Mouse (Mus musculus): ENCODE measurements at regions not wholly inside any gene's neighbourhood (a gene's known extent, or its start where the extent isn't known, plus 50 kb on each side); places are given as distances from the start of the nearest gene placed in this dataset.

GRCm38 (mm10) chr11:6987105-6987504 lies 76.2 kb upstream of the Adcy1 start:
- H3K9me3 ChIP-seq (ENCODE audit: control insufficient read depth, low read length) = no peaks in the 10 kb centered on the region
- no peaks in the 10 kb centered on the region for H3K4me1 ChIP-seq (ENCODE audit: control insufficient read depth, insufficient read depth, low read length)
- H3K9ac ChIP-seq (replicated peaks; ENCODE audit: low read depth, low read length) = no peak overlapping the region
- 71% methylated on average over 1 of the region's 1 CpGs for WGBS
- no peaks in the 10 kb centered on the region for H3K27me3 ChIP-seq (ENCODE audit: control insufficient read depth, insufficient read depth, low read length)
- ATAC-seq (ENCODE audit: low read depth) = no peak
- H3K4me2 ChIP-seq (ENCODE audit: low read depth, low read length) = no peak overlapping the region
- no peaks in the 10 kb centered on the region for H3K36me3 ChIP-seq (ENCODE audit: control insufficient read depth, insufficient read depth, low read length)
- no peak overlapping the region for H3K27ac ChIP-seq (ENCODE audit: low read depth, low read length)
- H3K4me3 ChIP-seq (ENCODE audit: low read depth, low read length) = no peak overlapping the region

- H3K4me1 ChIP-seq (ENCODE audit: control insufficient read depth, insufficient read depth, low read length) = no peaks in the 10 kb centered on the region
- 89% methylated on average over 7 of the region's 7 CpGs for WGBS
- no peak overlapping the region for H3K4me2 ChIP-seq (ENCODE audit: low read depth, low read length)
Observed at GRCm38 (mm10) chr11:6982076-6982475, 81.2 kb upstream of the Adcy1 start.

GRCm38 (mm10) chr11:6979656-6980055 lies 83.6 kb upstream of the Adcy1 start:
- H3K9ac ChIP-seq (replicated peaks; ENCODE audit: low read depth, low read length) = no peak overlapping the region

More at GRCm38 (mm10) chr11:6982076-6982475, 81.2 kb upstream of the Adcy1 start:
- Histone ChIP-seq H3K9me3 (ENCODE audit: control insufficient read depth, low read length) (no peaks in the 10 kb centered on the region), H3K36me3 (ENCODE audit: control insufficient read depth, insufficient read depth, low read length) (no peaks in the 10 kb centered on the region), H3K27me3 (ENCODE audit: control insufficient read depth, insufficient read depth, low read length) (no peaks in the 10 kb centered on the region), H3K9ac (replicated peaks; ENCODE audit: low read depth, low read length) (no peak overlapping the region), H3K27ac (ENCODE audit: low read depth, low read length) (no peak overlapping the region), H3K4me3 (ENCODE audit: low read depth, low read length) (no peak overlapping the region)
- no peak for ATAC-seq (ENCODE audit: low read depth)

GRCm38 (mm10) chr11:6969196-6969595 lies 94.1 kb upstream of the Adcy1 start:
- H3K4me2 ChIP-seq (ENCODE audit: low read depth, low read length) = no peak overlapping the region
- ATAC-seq (ENCODE audit: low read depth) = no peak
- H3K4me3 ChIP-seq (ENCODE audit: low read depth, low read length) = no peak overlapping the region
- 78% methylated on average over 1 of the region's 1 CpGs for WGBS
- no peaks in the 10 kb centered on the region for H3K9me3 ChIP-seq (ENCODE audit: control insufficient read depth, low read length)
- H3K27ac ChIP-seq (ENCODE audit: low read depth, low read length) = no peak overlapping the region
- no peaks in the 10 kb centered on the region for H3K36me3 ChIP-seq (ENCODE audit: control insufficient read depth, insufficient read depth, low read length)
- H3K9ac ChIP-seq (replicated peaks; ENCODE audit: low read depth, low read length) = no peak overlapping the region
- H3K4me1 ChIP-seq (ENCODE audit: control insufficient read depth, insufficient read depth, low read length) = no peaks in the 10 kb centered on the region
- H3K27me3 ChIP-seq (ENCODE audit: control insufficient read depth, insufficient read depth, low read length) = no peaks in the 10 kb centered on the region

More at GRCm38 (mm10) chr11:6979656-6980055, 83.6 kb upstream of the Adcy1 start:
- ATAC-seq (ENCODE audit: low read depth) = no peak
- Histone ChIP-seq H3K4me3 (ENCODE audit: low read depth, low read length) (no peak overlapping the region), H3K27me3 (ENCODE audit: control insufficient read depth, insufficient read depth, low read length) (no peaks in the 10 kb centered on the region), H3K36me3 (ENCODE audit: control insufficient read depth, insufficient read depth, low read length) (no peaks in the 10 kb centered on the region), H3K4me2 (ENCODE audit: low read depth, low read length) (no peak overlapping the region), H3K27ac (ENCODE audit: low read depth, low read length) (no peak overlapping the region), H3K9me3 (ENCODE audit: control insufficient read depth, low read length) (no peaks in the 10 kb centered on the region), H3K4me1 (ENCODE audit: control insufficient read depth, insufficient read depth, low read length) (no peaks in the 10 kb centered on the region)
- 91% methylated on average over 3 of the region's 3 CpGs for WGBS

GRCm38 (mm10) chr11:6966968-6967367 lies 96.3 kb upstream of the Adcy1 start:
- Histone ChIP-seq H3K4me3 (ENCODE audit: low read depth, low read length) (no peak overlapping the region), H3K9me3 (ENCODE audit: control insufficient read depth, low read length) (no peaks in the 10 kb centered on the region), H3K9ac (replicated peaks; ENCODE audit: low read depth, low read length) (no peak overlapping the region), H3K4me1 (ENCODE audit: control insufficient read depth, insufficient read depth, low read length) (no peaks in the 10 kb centered on the region), H3K4me2 (ENCODE audit: low read depth, low read length) (no peak overlapping the region), H3K36me3 (ENCODE audit: control insufficient read depth, insufficient read depth, low read length) (no peaks in the 10 kb centered on the region), H3K27ac (ENCODE audit: low read depth, low read length) (no peak overlapping the region), H3K27me3 (ENCODE audit: control insufficient read depth, insufficient read depth, low read length) (no peaks in the 10 kb centered on the region)
- WGBS = 90% methylated on average over 5 of the region's 5 CpGs
- no peak for ATAC-seq (ENCODE audit: low read depth)

GRCm38 (mm10) chr11:6964524-6964923 lies 98.8 kb upstream of the Adcy1 start:
- H3K9me3 ChIP-seq (ENCODE audit: control insufficient read depth, low read length) = no peaks in the 10 kb centered on the region
- H3K27me3 ChIP-seq (ENCODE audit: control insufficient read depth, insufficient read depth, low read length) = no peaks in the 10 kb centered on the region
- no peaks in the 10 kb centered on the region for H3K4me1 ChIP-seq (ENCODE audit: control insufficient read depth, insufficient read depth, low read length)
- no peak overlapping the region for H3K4me2 ChIP-seq (ENCODE audit: low read depth, low read length)
- ATAC-seq (ENCODE audit: low read depth) = no peak
- no peak overlapping the region for H3K27ac ChIP-seq (ENCODE audit: low read depth, low read length)
- no peaks in the 10 kb centered on the region for H3K36me3 ChIP-seq (ENCODE audit: control insufficient read depth, insufficient read depth, low read length)
- no peak overlapping the region for H3K4me3 ChIP-seq (ENCODE audit: low read depth, low read length)
- no peak overlapping the region for H3K9ac ChIP-seq (replicated peaks; ENCODE audit: low read depth, low read length)
- 51% methylated on average over 2 of the region's 2 CpGs for WGBS

GRCm38 (mm10) chr11:6963600-6963999 lies 99.7 kb upstream of the Adcy1 start:
- H3K9me3 ChIP-seq (ENCODE audit: control insufficient read depth, low read length) = no peaks in the 10 kb centered on the region
- ATAC-seq (ENCODE audit: low read depth) = no peak
- 84% methylated on average over 3 of the region's 3 CpGs for WGBS
- H3K27me3 ChIP-seq (ENCODE audit: control insufficient read depth, insufficient read depth, low read length) = no peaks in the 10 kb centered on the region
- no peak overlapping the region for H3K27ac ChIP-seq (ENCODE audit: low read depth, low read length)
- no peaks in the 10 kb centered on the region for H3K36me3 ChIP-seq (ENCODE audit: control insufficient read depth, insufficient read depth, low read length)
- H3K4me3 ChIP-seq (ENCODE audit: low read depth, low read length) = no peak overlapping the region
- H3K9ac ChIP-seq (replicated peaks; ENCODE audit: low read depth, low read length) = no peak overlapping the region
- H3K4me1 ChIP-seq (ENCODE audit: control insufficient read depth, insufficient read depth, low read length) = no peaks in the 10 kb centered on the region
- no peak overlapping the region for H3K4me2 ChIP-seq (ENCODE audit: low read depth, low read length)

GRCm38 (mm10) chr11:6962786-6963575 lies 100.3 kb upstream of the Adcy1 start:
- Histone ChIP-seq H3K4me1 (ENCODE audit: control insufficient read depth, insufficient read depth, low read length) (no peaks in the 10 kb centered on the region), H3K9me3 (ENCODE audit: control insufficient read depth, low read length) (no peaks in the 10 kb centered on the region), H3K27ac (ENCODE audit: low read depth, low read length) (no peak overlapping the region), H3K4me2 (ENCODE audit: low read depth, low read length) (no peak overlapping the region), H3K36me3 (ENCODE audit: control insufficient read depth, insufficient read depth, low read length) (no peaks in the 10 kb centered on the region), H3K27me3 (ENCODE audit: control insufficient read depth, insufficient read depth, low read length) (no peaks in the 10 kb centered on the region), H3K4me3 (ENCODE audit: low read depth, low read length) (no peak overlapping the region), H3K9ac (replicated peaks; ENCODE audit: low read depth, low read length) (no peak overlapping the region)
- ATAC-seq (ENCODE audit: low read depth) = no peak
- WGBS = 86% methylated on average over 1 of the region's 1 CpGs

GRCm38 (mm10) chr11:6962322-6962721 lies 101.0 kb upstream of the Adcy1 start:
- ATAC-seq (ENCODE audit: low read depth) = no peak
- Histone ChIP-seq H3K9me3 (ENCODE audit: control insufficient read depth, low read length) (no peaks in the 10 kb centered on the region), H3K4me1 (ENCODE audit: control insufficient read depth, insufficient read depth, low read length) (no peaks in the 10 kb centered on the region), H3K9ac (replicated peaks; ENCODE audit: low read depth, low read length) (no peak overlapping the region), H3K27ac (ENCODE audit: low read depth, low read length) (no peak overlapping the region), H3K36me3 (ENCODE audit: control insufficient read depth, insufficient read depth, low read length) (no peaks in the 10 kb centered on the region), H3K4me3 (ENCODE audit: low read depth, low read length) (no peak overlapping the region), H3K4me2 (ENCODE audit: low read depth, low read length) (no peak overlapping the region), H3K27me3 (ENCODE audit: control insufficient read depth, insufficient read depth, low read length) (no peaks in the 10 kb centered on the region)
